Mouse (Mus musculus) A20 (cell line): Measurements from ENCODE around the gene Spon2.
A peak's percentile ranks its signal among the peaks of the same experiment; 100 is the strongest.

Source experiments
- DNase-seq: peaks from one replicate; pipeline ENCODE4 v3.0.0-alpha.2; 2011; ENCODE audit warnings: low read depth, low spot score

Gene Spon2

DNA sequence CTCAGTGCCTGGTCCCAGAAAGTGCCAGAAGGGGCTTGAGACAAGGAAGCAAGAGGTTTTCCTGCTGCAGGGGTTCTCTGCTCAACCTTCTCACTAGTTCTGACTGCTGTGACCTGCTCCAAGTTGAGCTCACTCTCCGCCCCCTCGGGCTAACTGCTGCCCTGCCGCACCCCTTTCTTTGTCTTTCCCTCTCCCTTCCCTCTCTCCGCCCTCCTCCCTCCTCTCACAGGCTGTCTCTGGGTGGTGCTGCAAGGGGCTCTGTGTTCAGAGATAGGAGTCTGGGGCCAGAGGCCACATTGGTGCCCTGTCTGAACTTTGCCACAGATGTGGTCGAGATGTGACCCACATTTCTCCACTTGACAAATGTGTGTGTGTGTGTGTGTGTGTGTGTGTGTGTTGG lies at the start of gene Spon2:
TSS of gene Spon2 (minus strand) at position 375 of the 400 bp plus-strand sequence.
- no peak for DNase-seq

DNA sequence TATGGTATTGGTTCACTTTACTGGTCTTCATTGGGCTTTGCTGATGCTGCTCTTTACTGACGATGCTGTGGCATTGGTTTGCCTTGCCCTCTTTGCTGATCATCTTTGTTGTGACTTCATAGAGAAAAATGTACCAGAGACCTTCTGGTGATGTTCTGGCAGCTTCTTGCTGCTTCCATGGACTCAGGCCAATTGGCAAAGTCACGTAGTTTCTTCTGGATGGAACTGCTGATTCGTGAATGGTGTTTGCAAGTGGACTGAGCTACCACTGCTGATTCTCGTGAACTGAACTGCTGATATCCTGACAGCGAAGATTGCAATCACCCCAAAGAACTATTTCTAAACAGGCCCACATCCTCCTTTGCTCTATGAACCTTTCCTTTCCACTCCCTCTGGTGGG lies 36.2 kb upstream of the Spon2 start:
- DNase-seq, result no peak

DNA sequence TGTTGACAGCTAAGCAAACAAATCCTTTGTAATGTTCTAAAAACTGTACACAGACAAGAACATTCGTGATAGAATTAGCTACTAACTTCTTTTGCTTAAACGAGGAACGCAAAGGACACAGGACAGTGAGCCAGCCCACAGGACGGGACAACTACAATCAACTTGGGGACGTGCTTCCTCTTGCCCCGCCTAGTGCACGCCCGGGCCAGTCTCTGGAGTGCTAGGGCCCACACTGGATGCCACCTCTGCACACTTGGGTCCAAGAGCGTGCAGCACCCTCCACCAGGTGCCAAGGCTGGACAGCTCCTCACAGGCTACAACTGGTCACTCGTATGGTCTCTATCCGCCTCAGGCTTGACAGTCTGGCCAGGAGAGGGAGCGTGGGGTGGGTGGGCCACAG lies 29.9 kb upstream of the Spon2 start:
- DNase-seq, result no peak

DNA sequence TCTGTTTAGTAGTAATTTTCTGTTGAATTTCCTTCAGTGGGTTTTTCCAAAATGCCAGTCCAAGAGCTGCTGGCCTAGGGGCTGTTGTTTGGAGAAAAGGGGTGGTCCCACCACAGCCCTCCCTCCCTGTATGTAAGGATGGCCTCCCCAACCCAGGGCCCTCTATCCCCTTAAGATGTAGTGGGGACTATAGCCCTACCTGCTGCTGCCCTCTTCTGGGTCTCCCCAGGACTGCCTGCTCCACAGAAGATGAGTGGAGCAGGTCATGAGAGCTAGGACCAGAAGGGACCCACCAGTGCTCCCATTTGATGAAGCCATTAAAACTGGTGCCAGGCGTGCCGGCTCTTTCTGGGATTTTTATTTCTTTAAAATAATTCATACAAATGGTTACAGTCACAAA lies 29.1 kb upstream of the Spon2 start:
- peak; percentile 11 for DNase-seq

DNA sequence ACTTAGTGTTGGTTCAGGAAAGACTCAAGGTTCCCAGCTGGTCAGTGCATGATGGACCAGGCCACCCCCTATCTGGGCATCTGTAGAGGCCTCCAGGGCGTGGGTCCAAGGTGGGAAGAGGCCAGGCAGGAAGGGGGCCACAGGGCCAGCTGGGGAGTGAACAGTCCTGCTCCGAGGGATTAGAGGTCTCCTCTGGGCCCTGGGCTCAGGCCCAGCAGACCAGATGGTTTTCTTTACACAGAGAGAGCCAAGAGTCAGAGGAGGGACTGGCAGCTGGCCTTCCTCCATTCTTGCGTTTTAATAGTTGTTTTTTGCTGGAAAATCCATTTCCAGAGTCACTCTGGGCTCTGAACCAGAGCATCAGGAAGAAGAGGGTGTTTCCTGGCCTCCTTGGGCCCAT lies 27.4 kb upstream of the Spon2 start:
- no peak for DNase-seq

DNA sequence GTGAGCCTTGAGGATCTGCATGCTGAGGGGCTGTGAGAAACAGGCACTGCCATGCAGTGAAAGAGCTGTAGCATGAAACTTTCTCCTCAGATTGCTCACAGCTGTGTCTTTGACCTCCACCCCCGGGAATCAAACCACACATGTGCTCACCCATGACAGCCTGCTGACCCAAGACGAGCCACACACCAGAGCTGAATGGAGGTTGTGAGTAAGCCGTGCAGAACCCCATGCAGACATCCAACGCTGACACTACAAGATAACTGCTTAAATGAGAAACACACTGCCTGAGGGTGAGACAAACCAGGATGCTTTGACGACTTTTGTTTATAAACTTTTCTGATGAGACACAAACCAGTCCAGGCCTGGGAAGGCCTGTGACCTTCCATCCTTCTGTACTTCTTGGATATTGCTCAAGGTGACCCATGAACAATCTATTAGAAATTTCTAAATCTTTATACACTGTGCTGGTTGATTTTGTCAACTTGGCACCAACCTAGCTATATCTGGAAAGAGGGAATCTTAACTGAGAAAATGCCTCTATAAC lies 26.2 kb upstream of the Spon2 start:
- peak; percentile 13 for DNase-seq

DNA sequence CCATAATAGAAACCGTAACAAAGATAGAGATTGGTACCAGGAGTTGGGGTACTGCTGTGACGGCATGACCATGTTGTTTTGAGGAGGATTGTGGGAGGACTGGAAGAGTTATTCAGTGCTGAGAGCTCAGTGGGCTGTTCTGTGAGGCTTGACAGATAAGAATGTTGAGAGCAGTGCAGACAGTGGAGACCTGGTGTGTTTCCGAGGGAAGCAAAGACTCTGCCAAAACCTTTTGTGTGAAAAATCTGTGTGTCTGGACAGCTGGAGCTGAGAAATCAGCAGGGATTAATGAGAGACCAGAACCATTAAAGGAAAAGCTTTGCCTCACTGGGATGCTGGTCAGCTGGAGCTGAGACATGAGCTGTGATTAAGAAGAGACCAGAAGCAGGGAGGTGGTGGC lies 21.7 kb upstream of the Spon2 start:
- DNase-seq, result no peak

DNA sequence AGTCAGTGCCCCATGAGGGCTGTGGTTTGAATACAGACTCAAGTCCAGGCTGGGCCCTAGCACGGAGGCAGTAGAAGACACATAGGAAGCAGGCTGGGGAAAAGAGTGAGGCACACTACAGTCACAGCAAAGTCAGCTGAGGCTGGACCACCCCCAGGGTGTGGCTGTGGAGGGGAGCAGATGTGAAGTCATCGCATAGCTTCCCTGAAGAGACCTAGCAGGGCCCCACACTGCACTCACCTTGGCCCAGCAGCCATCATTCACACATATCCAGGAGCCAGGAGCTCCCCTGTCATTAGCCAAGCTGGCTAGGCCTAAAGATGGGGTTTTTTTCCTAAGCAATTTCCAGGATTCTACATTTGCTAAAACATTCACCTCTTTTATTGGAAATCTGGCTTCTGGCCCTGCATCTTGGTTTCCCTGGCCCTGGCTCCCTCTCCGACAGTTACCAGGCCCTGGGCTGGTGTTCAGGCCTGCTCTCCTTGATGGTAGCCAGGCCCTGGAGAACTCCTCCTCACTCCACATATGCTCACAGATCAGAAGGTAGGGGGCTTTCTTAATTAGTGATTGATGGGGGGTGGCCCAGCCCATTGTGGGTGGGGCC lies 21.0 kb upstream of the Spon2 start:
- DNase-seq, result no peak

DNA sequence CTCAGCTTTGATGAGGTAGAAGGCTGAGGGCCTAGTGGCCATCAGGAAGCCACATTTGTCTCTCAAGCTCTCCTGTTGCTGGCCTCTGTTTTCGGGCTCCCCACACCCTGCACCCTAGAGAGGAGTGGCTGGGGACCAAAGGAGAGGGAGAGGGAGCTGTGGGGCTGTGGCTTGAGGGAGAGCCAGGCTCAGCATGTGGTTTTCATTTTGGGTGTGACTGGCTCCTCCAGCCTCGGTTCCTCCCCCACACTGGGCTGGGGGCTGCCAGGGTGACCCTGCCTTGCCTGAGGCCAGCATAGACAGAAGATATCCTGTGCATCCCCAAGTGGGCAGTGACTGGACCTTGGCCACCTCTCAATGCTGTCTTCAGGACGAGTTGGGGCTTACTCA lies 20.0 kb upstream of the Spon2 start:
- no peak for DNase-seq

DNA sequence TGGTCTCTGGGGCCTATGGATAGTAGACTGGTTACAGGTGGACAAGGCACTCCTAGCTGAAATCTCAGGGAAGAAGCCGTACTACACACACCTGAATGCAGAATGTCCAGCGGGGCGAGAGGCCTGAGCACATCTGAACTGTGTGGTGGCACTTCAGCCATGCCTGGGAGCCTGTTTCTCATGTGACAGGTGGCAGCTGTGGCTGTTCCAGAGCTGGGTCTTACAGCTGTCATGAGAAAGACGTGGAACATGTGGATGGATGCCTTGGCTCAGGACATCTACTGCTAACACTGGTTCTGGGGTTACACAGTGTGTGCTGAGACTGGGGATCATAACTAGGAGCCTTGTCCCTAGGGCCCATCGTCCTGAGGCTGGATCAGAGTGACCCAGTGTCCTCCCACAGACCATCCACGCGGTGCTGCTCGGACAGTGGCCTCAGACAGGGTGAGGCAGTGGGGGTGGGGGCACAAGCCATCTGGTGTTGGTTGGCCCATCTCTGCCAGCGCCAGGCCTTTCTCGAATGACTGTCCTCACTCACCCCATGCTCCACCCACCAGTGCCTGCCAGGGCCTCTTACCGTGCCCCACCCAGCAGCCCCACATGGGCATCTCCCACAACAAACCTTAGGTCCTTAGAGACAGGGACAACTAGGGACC lies 19.5 kb upstream of the Spon2 start:
- DNase-seq, result no peak

DNA sequence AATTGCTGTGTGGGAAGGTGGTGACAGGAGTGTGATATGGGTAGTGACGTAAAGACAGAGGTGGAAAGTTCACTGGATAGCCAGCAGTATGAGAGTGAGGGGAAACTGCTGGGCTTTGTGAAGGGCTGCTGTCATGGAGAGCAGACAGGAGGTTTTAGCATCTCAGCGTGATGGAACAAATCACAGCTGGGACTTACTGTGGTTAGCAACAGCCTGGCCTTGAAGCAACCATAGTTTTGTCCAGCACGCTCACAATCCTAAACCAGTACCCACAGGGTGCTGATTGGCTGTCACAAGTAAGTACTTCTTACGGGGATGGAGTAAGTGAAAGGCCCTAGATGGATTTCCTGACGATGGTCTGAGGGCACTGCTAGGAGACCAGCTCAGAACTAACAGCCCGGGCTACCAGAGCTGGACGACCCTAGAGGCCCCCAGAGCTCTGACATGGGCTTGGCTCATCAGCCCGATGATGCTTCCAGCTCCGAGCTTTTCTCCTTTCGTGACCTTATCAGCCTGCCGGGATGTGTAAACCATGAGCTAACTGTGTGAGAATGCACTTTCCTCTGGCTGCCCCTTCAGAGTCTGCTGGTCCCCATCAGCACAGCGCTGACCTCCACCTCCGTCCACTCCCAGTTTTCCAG lies 16.3 kb upstream of the Spon2 start:
- no peak for DNase-seq

DNA sequence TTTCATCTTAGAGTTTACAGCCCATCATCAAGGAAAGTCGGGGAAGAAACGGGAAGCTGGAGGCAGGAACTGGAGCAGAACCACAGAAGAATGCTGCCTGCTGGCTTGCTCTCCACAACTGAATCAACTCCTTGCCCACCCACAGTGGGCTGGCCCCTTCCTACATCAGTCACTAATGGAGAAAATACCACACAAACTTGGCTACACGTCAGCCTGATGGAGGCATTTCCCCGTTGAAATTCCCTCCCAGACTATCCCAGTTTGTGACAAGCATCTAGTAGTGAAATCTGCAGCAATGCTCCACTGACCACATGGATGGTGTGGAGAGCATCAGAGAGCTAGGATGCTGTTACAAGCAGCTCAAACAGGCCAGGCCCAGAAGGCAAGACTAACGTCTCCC lies 14.5 kb upstream of the Spon2 start:
- DNase-seq, result no peak

DNA sequence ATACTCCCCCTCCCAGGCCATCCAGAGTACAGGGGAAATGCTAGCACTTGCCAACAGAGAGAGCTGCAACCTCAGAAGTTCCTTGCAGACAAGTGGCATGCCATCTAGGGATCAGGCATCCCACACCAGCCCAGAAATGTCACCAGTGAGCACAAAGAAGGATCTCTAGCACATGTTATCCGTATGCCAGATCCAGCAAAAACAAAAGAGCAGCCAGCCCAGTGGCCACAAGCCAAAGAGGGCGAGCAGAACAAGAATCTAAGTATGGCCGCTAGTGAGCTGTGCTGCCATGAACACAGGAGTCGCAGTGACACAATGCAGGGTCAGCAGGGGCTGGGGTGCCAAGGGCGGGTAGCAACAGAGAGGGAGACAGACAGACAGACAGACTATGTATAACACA lies 12.0 kb upstream of the Spon2 start:
- DNase-seq, result no peak

DNA sequence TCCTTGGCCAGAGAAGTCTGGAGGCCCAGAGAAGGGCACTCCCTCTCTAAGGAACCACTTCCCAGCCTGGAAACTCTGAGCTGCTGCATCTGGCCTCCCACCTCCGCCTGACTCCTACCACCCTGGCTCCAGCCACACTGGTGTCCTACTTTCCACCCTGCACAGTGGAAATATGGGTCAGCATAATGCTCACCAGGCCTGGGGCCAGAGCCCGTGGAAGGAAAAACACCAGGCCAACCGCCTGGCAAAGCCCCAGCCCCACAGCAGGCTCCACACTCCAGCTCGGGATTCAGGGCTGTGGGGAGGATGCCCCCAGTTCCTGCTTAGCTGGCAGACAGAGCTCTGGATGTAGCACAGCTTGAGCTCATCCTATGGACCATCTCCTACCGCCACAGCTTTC lies 10.2 kb upstream of the Spon2 start:
- no peak for DNase-seq

DNA sequence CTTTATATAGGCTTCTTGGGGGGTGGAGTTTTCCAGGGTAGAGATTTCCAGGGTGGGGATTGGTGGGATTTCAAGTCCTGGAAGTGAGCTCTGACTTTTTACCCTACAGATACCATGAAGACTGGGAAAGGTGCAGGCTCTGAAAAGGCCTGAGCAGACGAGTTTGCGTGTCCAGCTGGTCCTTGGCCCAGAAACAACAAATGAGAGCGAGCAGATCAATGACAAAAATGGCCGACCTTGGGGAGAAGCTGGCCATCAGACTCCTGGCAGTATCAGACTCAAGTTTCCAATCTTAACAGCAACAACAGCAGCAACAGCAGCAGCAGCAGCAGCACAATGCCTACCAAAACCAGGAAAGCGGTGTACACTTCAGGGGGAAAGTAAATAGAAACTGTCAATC lies 7.4 kb upstream of the Spon2 start:
- no peak for DNase-seq

DNA sequence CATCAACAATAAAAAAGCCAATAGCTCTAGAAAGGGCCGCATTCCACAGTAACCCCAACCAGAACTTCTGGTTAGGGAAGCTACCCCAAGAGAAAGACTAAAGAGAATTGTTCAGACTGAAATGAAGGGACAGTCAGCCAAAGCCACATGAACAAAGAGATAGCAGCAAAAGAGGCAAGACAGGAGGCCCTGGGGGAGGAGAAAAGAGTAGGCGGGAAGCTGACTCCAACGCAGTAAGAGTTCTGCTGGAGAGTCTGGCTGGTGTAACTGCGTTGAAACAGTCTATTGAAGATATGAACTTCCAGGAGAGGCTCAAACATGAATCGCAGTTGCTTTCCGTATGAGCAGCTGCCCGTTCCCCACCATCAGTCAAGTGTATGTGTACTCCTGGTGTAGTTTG lies 6.2 kb upstream of the Spon2 start:
- no peak for DNase-seq

DNA sequence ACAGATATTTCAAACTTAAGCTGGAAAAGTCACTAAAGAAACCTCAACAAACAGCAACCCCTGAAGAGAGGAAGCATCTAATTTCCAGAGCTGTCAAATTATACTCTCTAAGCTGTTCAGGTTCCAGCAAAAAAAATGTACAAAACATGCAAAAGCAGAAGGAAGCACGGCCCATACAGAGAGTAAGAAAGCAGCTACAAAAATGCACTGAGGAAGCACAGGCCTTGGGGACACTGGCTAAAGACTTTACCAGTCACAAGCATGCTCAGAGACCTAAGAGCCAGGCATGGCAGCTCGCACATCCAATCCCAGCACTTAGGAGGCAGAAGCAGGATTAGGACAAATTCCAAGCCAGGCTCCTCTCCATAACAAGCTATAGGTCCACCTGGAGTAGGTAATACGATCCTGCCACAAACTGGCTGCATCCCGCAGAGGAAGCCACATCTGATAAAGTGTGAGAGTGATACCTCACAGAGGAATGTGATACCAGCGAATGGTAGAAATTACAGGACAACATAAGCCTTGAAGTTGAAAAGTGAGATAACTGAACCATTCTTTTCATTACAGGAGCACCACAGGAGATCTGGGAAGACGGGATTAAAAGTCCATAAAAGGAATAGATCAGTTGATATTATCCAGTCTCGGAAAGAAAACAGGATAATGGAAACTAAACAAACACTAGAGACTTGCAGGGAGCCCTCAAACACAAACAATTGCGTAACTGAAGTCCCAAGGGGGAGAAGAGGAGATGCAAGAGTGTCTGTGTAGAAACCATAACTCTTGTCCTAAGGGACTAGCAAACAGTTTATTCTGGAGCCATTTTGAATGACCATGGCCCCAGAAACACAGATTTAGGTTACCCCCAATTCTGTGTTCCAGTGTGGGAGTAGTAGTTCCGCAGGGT lies 4.8 kb upstream of the Spon2 start:
- DNase-seq, result no peak

DNA sequence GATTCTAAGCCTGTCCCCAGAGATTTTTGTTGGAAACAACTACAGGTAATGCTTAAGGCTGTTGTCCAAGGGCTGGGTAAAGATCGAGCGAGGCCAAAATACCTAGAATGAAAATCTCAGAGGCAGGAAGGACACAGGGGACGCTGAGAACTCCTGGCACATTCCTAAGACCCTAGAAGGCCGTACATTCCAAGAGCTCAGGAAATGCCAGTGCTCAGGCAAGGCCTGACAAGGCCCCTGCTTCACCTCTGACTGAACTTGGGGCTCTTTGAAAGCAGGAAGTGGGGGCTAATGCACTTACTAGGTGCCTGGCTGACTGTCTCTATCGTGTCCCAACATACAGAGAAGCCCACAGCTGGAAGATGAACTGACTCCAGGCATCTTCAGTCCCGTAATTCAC lies 4.1 kb upstream of the Spon2 start:
- no peak for DNase-seq

DNA sequence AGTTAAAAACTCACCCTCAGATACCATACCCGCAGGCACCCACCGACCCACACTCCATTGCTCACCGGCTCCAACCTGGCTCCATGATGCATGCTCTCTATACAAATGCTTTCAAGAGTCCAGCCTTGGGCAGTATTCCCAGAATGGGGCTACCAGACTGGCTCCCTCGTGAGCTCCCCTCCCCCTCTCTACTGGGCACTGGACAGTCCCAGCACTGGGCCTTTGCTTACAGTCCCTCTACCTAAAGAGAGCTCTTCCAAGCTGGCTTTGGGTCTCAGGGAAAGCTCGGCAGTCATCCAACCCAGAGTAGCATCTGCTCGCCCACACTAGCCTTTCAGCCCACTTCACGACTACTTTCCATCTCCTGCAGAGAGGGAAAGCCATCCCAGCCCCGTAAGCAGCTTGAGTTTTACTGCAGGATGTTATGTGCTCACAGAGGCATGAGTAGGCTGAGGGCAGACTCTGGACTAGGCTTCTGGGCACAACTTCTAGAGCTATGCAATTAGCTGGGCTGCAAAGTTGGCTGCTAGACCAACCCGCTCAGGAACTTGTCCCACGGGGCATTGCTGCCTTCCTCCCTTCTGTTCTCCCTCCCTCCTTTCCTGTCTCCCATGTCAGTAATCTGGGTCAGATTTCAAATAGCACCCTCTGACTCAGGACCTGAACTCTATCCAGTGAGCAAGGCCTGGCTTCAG lies 2.2 kb upstream of the Spon2 start:
- DNase-seq, result no peak

DNA sequence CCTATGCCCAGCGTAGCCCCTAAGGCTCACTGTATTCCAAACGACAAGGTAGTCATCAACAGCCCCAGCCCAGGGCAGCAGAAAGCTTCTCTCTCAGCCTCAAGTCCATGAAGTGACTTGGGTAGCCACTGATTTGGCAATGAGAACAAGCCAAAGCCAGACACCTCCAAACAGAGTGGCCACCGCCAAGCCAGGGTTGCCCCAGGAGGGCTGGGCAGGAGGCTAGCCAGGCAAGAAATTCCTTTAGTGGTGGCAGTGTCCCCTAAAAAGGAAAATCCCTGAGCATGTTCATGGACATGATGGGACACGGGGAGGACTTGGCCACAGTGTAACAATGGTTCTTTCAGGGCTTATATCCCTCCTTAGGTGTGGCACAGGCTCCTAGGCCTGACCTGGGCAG lies 1.6 kb upstream of the Spon2 start:
- no peak for DNase-seq

DNA sequence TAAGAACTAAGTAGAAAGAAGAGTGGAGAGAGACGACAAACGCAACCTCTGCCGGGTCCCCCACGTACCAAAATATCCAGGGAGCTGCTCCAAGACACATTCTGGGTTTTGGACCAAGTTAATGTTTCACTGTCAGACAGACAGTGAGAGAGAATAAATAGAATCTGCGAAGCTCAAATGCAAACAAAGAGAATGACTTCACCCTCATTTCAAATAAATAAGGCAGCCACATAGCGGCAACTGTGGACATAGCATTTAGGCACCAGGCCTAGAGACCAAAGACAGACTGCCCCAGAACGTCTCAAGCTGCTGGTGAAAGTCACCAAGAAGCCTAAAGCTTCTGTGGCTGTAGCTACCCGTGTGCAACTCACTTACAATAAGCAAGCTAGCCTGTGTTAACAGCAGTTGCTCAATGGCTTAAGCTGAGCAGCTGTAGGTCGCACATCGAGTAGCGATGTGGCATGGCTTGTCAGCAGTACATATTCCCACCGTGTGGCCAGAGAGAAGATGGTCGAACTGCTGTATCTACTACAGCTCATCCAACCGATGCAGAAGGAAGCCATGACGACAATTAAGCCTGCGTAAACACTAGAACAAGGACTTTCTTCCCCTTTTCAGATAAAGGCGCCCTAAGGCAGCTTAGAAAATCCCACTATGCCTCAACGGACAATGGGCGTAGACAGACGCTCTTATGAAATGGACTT lies 643 bp upstream of the Spon2 start:
- DNase-seq, result no peak
